Mouse (Mus musculus): ENCODE results near the gene Slc44a5.

GRCm38 (mm10) chr3:154130431-154131114, 157.3 kb downstream of the Slc44a5 start:
- no peak for TF ChIP-seq POLR2A (IDR thresholded peaks at IDR 0.05; ENCODE audit: insufficient read depth, low read length)
- TF ChIP-seq CTCF (IDR thresholded peaks at IDR 0.05; ENCODE audit: low read depth, low read length), result no peak
- no peak for TF ChIP-seq EP300 (IDR thresholded peaks at IDR 0.05; ENCODE audit: insufficient read depth, low read depth, low read length)

All from ES-Bruce4 (cell line).